Mouse (Mus musculus): ENCODE measurements around the gene Lcor. TPM values are rescaled to one million over a fixed set of nuclear protein-coding genes. Genes with fewer than 3 reads are reported as not detected.

Gene Lcor
- polyA plus RNA-seq (2012; ENCODE audit: insufficient read depth, insufficient read length, low replicate concordance, missing spikeins): not detected in 2 replicates

GRCm38 (mm10) chr19:41482190-41482908 lies at the start of gene Lcor:
TSS of gene Lcor (plus strand) at chr19:41482637.
- TF ChIP-seq CTCF (IDR thresholded peaks at IDR 0.05; ENCODE audit: insufficient read depth, low read depth, low read length) (no peak), POLR2A (IDR thresholded peaks at IDR 0.05; ENCODE audit: insufficient read depth, low read depth, low read length) (peak; percentile 78)
- WGBS: 1% methylated on average over 82 of the region's 92 CpGs
- peak within 1 kb of the TSS; percentile 99 for H3K27ac ChIP-seq (ENCODE audit: insufficient read depth, low read depth, low read length)
- no peaks in the 10 kb centered on the region for H3K4me1 ChIP-seq (ENCODE audit: control insufficient read depth, insufficient read depth, low read length)
- peak within 1 kb of the TSS; percentile 100 for H3K4me3 ChIP-seq (ENCODE audit: insufficient read depth, low read depth, low read length)

- TF ChIP-seq CTCF (IDR thresholded peaks at IDR 0.05; ENCODE audit: insufficient read depth, low read depth, low read length) (no peak), POLR2A (IDR thresholded peaks at IDR 0.05; ENCODE audit: insufficient read depth, low read depth, low read length) (no peak)
- WGBS: 90% methylated on average over 10 of the region's 10 CpGs
- H3K4me3 ChIP-seq (ENCODE audit: insufficient read depth, low read depth, low read length): no peak overlapping the region
- H3K27ac ChIP-seq (ENCODE audit: insufficient read depth, low read depth, low read length): no peak overlapping the region
- H3K4me1 ChIP-seq (ENCODE audit: control insufficient read depth, insufficient read depth, low read length): no peaks in the 10 kb centered on the region
Observed at GRCm38 (mm10) chr19:41435366-41435765, 47.1 kb upstream of the Lcor start.

- TF ChIP-seq CTCF (IDR thresholded peaks at IDR 0.05; ENCODE audit: insufficient read depth, low read depth, low read length) (no peak), POLR2A (IDR thresholded peaks at IDR 0.05; ENCODE audit: insufficient read depth, low read depth, low read length) (no peak)
- H3K4me1 ChIP-seq (ENCODE audit: control insufficient read depth, insufficient read depth, low read length): no peaks in the 10 kb centered on the region
Observed at GRCm38 (mm10) chr19:41436461-41436860, 46.0 kb upstream of the Lcor start.

GRCm38 (mm10) chr19:41438953-41439352 lies 43.5 kb upstream of the Lcor start:
- WGBS: 86% methylated on average over 6 of the region's 6 CpGs
- peaks cover 3% of the 10 kb centered on the region for H3K4me1 ChIP-seq (ENCODE audit: control insufficient read depth, insufficient read depth, low read length)
- H3K4me3 ChIP-seq (ENCODE audit: insufficient read depth, low read depth, low read length): no peak overlapping the region
- H3K27ac ChIP-seq (ENCODE audit: insufficient read depth, low read depth, low read length): no peak overlapping the region
- TF ChIP-seq POLR2A (IDR thresholded peaks at IDR 0.05; ENCODE audit: insufficient read depth, low read depth, low read length) (no peak), CTCF (IDR thresholded peaks at IDR 0.05; ENCODE audit: insufficient read depth, low read depth, low read length) (no peak)

More at GRCm38 (mm10) chr19:41436461-41436860, 46.0 kb upstream of the Lcor start:
- 95% methylated on average over 9 of the region's 9 CpGs for WGBS
- no peak overlapping the region for H3K27ac ChIP-seq (ENCODE audit: insufficient read depth, low read depth, low read length)
- no peak overlapping the region for H3K4me3 ChIP-seq (ENCODE audit: insufficient read depth, low read depth, low read length)

GRCm38 (mm10) chr19:41441446-41441845 lies 41.0 kb upstream of the Lcor start:
- 42% methylated on average over 3 of the region's 3 CpGs for WGBS
- TF ChIP-seq CTCF (IDR thresholded peaks at IDR 0.05; ENCODE audit: insufficient read depth, low read depth, low read length) (no peak), POLR2A (IDR thresholded peaks at IDR 0.05; ENCODE audit: insufficient read depth, low read depth, low read length) (no peak)
- Histone ChIP-seq H3K4me1 (ENCODE audit: control insufficient read depth, insufficient read depth, low read length) (peaks cover 3% of the 10 kb centered on the region), H3K27ac (ENCODE audit: insufficient read depth, low read depth, low read length) (no peak overlapping the region), H3K4me3 (ENCODE audit: insufficient read depth, low read depth, low read length) (no peak overlapping the region)

GRCm38 (mm10) chr19:41441911-41442607 lies 40.4 kb upstream of the Lcor start:
- WGBS: 21% methylated on average over 20 of the region's 20 CpGs
- Histone ChIP-seq H3K4me3 (ENCODE audit: insufficient read depth, low read depth, low read length) (peak overlapping the region; percentile 30; the same call in 1 of the 2 replicates), H3K4me1 (ENCODE audit: control insufficient read depth, insufficient read depth, low read length) (peaks cover 3% of the 10 kb centered on the region), H3K27ac (ENCODE audit: insufficient read depth, low read depth, low read length) (no peak overlapping the region)
- no peak for TF ChIP-seq POLR2A (IDR thresholded peaks at IDR 0.05; ENCODE audit: insufficient read depth, low read depth, low read length)
- TF ChIP-seq CTCF (IDR thresholded peaks at IDR 0.05; ENCODE audit: insufficient read depth, low read depth, low read length): no peak

GRCm38 (mm10) chr19:41442608-41442969 lies 39.8 kb upstream of the Lcor start:
- Histone ChIP-seq H3K4me1 (ENCODE audit: control insufficient read depth, insufficient read depth, low read length) (peaks cover 3% of the 10 kb centered on the region), H3K27ac (ENCODE audit: insufficient read depth, low read depth, low read length) (no peak overlapping the region), H3K4me3 (ENCODE audit: insufficient read depth, low read depth, low read length) (no peak overlapping the region)
- TF ChIP-seq POLR2A (IDR thresholded peaks at IDR 0.05; ENCODE audit: insufficient read depth, low read depth, low read length) (no peak), CTCF (IDR thresholded peaks at IDR 0.05; ENCODE audit: insufficient read depth, low read depth, low read length) (peak; percentile 56; the same call in 1 of the 2 replicates)
- WGBS: 20% methylated on average over 6 of the region's 6 CpGs

GRCm38 (mm10) chr19:41444491-41444890 lies 37.9 kb upstream of the Lcor start:
- WGBS: 73% methylated on average over 8 of the region's 8 CpGs
- no peak overlapping the region for H3K27ac ChIP-seq (ENCODE audit: insufficient read depth, low read depth, low read length)
- TF ChIP-seq CTCF (IDR thresholded peaks at IDR 0.05; ENCODE audit: insufficient read depth, low read depth, low read length): no peak
- TF ChIP-seq POLR2A (IDR thresholded peaks at IDR 0.05; ENCODE audit: insufficient read depth, low read depth, low read length): no peak
- no peak overlapping the region for H3K4me3 ChIP-seq (ENCODE audit: insufficient read depth, low read depth, low read length)
- H3K4me1 ChIP-seq (ENCODE audit: control insufficient read depth, insufficient read depth, low read length): peaks cover 3% of the 10 kb centered on the region

GRCm38 (mm10) chr19:41445013-41445610 lies 37.3 kb upstream of the Lcor start:
- TF ChIP-seq CTCF (IDR thresholded peaks at IDR 0.05; ENCODE audit: insufficient read depth, low read depth, low read length) (no peak), POLR2A (IDR thresholded peaks at IDR 0.05; ENCODE audit: insufficient read depth, low read depth, low read length) (no peak)
- H3K4me3 ChIP-seq (ENCODE audit: insufficient read depth, low read depth, low read length): no peak overlapping the region
- H3K4me1 ChIP-seq (ENCODE audit: control insufficient read depth, insufficient read depth, low read length): peaks cover 3% of the 10 kb centered on the region
- no peak overlapping the region for H3K27ac ChIP-seq (ENCODE audit: insufficient read depth, low read depth, low read length)
- 87% methylated on average over 10 of the region's 10 CpGs for WGBS

Data from olfactory bulb, adult 2 months (tissue).